Mouse (Mus musculus): ENCODE measurements around the gene Prnp.

Prnp gene

DNA sequence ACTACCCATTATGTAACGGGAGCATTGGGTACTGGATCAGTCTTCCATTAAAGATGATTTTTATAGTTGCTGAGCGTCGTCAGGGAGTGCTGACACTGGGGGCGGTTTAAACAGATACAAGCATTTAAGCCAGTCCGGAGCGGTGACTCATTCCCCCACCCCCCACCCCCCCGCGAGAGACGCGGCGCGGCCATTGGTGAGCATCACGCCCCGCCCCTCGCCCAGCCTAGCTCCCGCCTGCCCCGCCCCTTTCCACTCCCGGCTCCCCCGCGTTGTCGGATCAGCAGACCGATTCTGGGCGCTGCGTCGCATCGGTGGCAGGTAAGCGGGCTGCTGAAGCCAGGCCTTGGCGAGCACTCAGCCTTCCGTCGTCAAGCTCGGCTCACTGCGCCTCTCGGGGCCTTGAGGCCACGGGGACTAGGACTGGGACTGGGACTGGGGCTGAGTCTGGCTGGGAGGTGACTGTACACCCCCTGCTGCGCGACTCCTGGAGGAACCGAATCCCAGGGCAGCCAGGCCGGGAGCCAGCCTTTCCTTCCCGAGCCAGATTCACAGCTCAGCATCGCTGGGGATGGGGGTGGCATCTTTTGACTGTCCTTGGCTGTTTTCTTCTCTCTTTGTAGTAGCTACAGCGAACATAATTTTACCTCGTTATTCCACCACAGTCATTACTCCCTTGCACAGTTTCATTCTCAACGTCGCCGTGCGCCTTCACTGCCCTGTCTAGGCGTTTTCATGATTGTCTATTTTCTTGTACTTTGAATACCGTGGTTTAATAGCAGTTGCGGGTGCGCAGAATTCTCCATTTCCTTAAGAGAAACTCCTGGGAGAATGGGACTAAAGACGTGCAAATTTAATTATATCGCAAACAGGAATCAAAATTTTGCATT, at the start of gene Prnp, which contains the start of gene Prn:
TSS of gene Prnp (plus strand) at position 246 of the 890 bp plus-strand sequence.
TSS of gene Prn (plus strand) at position 275 of the 890 bp plus-strand sequence.
- peak; percentile 91 for DNase-seq

DNA sequence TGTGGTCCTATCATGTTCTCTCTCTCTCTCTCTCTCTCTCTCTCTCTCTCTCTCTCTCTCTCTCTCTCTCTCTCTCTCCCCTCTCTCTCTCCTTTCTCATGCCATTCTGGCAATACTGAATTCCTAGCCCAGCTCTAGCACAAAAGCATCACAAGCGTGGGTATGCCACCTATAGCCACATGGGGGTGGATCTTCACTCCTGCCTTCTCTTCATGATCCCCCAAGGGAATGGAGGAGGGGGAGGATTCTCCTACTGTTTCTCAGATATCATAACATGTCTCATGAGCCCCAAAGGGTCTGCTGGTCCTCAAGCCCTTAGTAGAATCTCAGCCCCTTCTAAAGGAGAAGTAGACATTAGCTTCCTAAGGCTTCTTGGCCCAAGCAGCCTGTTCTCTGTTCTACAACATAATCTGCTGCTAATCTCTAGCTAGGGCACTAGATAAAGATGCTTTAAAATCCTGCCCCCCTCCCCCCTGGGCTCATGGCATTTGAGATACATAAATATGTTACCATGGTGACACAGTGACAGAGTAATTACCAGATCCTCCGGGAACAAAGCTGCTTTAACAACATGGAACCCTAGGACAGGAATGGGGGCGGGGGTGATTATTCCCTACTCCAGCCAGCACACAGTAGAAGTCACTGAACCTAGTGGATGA, 47.0 kb upstream of the Prnp start:
- no peak for DNase-seq

DNA sequence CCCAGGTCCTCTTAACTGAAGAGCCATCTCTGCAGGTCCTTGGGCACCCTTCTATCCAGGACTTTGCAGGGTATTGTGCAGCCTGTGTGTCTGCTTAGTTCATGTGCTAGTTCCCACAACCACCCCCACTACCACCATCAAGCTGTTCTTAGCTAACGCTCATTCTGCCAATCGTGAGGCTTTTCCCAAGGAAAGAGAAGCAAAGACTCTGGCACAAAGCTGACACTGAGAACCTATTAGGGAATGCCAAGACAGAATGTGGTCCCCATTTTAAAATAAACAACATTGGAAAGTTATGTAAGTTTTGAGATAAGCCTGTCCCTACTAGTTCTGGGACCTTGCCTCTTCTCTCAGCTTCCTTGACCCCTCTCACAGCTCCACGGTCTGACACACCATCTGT, 46.3 kb upstream of the Prnp start:
- no peak for DNase-seq

DNA sequence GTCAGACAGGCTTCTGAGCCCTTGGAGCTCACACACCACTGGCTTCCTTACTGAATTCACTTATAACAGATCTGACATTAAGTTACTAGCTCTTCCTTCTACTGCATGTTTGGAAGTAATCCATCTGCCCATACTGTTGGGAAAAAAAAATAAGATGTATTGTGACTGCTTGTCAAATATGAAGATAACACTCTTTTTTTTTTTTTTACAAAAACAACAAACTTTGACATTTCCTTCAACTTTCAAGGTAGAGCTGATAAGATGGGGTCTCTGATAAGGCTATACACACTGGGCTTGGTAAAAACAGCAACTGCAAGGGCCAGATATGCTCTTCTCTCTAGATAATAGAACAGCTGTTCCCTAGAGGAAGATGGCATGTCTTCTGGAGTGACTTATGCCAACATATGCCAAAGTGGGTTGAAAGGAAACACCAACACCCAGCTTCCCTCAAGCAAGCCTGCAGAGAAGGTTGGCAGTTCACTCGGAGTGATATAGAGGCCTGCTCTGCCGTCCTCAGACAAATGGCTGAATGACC, 45.4 kb upstream of the Prnp start:
- no peak for DNase-seq

DNA sequence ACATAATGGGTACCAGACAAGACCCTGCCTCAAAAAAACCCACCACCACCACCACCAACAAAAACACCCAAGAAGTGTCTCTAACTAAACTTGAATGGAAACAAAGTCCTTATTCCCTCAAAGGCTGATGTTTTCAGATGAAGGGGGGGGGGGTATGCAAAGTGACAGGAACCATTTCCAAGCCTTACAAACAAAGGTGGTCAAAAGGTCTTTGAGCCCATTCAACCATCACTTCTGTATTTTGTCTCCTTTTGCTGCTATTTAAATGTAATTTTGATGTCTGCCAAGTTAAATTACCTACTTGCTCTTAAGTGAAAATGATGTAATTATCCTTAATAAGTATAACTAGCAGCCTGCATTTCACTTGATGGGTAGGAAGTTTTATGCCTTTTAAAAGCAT, 43.1 kb upstream of the Prnp start:
- no peak for DNase-seq

DNA sequence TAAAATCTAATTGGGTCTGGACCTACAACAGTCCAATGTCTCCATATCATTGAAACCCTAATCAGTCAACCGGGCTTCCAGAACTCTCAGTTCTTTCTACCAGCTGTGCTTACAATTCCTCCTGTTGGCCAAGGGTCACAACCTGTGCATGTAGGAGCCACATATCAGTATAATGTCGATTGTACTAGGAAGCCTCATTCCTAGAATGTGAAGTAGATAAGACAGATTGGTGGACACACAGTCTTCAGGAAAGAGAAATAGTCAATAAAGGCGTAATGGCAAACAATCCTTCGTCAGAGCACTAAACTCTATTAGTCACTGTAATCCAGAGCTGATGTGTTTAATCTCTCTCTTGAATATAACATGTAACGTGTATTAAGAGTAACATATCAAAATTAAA, 40.7 kb upstream of the Prnp start:
- DNase-seq, result no peak

DNA sequence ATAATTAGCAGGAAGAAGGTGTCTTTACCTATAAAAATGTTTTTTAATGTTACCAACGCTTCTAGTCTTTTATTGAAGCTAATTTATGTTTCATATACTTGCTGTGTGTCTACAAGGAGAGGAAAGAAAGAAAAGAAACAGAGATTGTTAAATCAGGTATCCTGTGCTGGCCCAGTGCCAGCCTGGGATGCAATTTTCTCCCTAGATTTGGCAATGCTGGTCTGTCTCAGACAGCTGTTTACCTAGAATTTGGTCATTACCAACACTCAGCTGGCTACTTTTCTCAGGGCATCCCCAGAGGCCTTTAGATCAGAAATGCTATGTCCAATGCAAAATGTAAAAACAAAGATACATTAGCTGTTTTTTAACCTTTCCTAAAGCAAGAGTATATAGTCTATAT, 36.4 kb upstream of the Prnp start:
- no peak for DNase-seq

DNA sequence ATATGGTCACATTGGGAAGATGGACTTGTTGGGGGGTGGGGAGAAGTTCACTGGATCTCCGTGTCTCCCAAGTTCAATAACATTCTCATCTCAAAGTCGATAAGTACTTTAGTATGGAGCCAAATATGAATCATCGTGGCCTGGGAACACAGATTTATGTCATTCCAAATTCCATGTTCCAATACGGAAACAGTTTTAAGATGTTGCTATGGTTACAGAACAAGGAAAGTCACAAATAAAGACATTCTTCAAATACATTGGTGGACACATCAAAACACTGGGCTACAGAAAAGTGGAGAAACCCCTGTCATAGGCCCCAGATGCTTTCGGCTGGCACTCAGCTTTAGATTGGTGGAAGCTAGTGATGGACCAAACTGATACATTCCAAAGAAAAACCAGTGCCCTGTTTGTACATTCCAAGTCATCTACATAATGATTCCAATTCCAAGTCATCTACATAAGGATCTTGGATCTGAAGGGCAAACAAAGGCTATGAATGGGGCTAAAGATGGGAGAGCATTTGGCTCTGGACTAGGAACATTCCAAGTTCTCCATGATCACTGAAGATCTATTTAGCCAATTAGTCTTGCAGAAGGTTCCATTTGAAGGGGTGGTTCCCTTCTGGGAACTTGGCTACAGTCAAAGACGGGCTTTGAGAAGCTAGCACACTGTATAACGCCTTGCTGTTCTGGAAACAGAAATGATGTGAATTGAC, 33.0 kb upstream of the Prnp start:
- DNase-seq, result no peak

DNA sequence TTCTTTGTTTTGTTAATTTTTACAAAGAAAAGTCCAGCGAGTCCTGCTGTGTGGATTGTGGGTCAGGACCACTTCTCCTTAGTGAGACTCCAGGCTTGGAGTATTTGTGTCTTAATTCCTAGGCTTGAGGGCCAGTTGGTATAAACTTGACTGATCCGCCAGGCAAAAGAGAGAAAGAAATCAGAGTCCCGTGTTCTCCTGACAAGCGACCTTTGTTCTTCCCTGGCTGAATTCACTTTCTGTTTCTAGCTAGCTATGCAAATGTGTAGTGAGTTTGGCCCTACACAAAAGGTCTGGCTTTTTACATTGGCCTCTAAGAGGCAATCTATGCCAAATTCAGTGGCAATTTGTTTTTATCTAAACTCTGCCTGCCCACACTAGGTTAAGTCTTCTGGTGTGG, 28.0 kb upstream of the Prnp start:
- no peak for DNase-seq

DNA sequence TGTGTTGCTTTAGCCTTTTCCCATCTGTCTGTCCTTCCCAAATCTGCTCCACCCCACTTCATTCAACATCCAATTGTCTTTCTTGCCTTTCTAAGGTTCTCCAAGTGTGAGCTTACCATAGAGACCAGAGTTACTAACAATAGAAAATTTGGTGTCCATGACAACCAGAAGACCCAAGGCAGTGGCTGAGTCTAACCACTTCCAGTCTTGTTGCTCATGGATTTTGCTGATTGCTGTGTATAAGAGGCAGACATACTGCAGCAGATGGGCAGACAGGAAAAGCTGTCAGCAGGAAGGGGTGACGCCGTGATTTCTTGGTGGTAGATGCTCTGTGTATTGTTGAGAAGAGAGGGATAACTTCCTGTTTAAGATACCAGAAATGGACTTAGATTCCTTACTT, 26.6 kb upstream of the Prnp start:
- DNase-seq, result peak; percentile 50

DNA sequence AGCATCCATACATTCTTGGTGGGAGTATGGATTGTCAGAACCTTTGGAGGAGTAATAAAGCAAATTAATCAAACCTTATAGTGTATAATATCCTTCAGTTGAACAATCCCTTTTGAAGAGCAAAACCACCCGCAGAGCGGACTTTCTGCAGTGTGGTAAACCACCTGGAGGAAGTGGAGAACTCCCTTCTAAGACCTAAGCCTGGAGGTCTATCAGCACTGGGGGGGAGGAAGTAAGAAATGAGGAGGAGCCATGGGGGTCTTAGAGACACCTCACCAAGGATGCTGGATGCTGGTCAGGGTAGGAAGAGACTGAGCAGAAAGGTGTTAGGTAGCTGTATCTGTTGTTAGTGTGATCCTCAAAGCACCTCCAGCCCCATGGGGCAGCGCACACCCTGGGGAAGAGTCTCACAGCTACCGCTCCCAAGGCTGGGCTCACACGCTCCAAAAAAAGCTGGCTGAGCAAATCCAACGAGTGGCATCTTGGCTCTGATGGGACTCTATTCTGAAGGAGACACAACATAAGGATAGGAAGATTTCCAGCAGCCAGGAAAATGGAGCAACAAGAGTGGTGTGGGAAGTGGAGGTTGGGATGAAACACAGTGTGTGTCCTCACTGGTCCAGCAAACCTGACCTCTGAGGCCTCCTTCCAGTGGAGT, 23.1 kb upstream of the Prnp start:
- no peak for DNase-seq

DNA sequence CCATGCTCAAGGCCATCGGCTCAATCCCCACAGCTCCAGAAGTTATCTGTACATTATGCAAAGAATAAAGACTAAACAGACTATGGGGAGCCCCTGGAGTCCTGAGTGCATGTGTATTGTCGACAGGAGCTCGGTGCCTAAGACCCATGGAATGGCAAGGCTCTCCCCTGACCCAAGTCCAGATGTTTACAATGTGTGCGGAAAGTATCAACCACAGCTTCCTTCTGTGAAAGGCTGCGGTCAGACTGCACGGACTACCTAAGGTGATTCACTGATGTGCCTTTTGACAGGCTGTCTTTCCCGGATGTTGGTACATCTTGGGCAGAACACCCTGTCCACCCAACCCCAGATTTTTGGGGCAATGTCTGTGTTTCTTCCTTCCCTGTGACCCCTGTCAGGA, 21.5 kb upstream of the Prnp start:
- no peak for DNase-seq

DNA sequence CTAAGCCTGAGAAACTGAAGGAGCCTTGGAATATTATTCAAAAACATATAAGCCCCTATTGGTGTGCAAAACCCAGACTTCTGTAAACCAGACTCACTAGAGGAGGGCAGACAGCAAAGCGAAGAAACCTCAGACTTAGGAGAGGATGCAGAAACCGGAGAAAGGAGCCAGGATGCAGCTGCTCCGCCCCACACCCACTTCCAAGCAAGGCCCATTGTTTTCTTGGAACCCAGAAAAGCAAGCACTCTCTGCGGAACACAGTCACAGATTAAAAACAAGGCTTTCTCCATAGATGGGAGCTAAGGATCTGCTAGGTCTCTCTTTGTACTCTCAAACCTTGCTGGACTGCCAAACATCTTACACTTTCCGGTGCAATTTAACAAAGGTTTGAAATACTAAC, 17.2 kb upstream of the Prnp start:
- DNase-seq, result no peak

DNA sequence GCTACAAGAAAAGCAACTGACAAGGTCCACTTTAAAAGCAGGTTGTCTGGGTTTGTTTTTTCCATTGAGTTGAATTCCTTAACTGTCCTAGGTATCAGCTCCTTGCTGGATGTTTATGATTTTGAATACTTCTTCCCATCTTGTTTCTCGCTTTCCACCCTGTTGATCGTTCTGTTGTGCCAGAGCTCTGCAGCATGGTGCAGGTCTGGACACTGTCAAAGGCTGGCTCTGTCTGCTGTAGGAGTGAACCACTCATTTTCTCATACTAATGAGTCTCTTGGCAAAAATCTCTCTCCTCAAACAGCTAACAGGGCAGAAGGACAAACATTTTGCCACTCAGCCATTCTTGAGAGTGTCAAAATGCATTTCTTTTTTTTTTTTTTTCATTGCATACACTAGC, 14.6 kb upstream of the Prnp start:
- DNase-seq, result no peak

DNA sequence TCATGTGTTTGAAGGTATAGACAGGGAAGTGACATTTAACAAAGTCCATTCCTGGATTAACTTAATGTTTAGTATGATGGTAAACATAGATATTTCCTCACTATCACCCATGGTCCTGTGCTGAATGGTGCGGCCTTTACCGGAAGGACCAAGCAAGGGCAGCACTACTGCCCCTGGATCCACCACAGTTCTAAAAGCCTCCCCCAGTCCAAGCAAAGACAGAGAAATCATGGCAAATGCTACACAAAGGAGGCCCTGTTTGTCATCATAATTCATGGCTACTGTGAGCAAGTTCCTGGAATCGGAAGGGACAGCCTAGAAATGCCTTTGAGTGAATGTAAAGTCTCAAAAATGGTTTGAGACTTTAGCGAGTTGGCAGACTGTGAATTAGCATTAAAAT, 13.7 kb upstream of the Prnp start:
- DNase-seq, result no peak

DNA sequence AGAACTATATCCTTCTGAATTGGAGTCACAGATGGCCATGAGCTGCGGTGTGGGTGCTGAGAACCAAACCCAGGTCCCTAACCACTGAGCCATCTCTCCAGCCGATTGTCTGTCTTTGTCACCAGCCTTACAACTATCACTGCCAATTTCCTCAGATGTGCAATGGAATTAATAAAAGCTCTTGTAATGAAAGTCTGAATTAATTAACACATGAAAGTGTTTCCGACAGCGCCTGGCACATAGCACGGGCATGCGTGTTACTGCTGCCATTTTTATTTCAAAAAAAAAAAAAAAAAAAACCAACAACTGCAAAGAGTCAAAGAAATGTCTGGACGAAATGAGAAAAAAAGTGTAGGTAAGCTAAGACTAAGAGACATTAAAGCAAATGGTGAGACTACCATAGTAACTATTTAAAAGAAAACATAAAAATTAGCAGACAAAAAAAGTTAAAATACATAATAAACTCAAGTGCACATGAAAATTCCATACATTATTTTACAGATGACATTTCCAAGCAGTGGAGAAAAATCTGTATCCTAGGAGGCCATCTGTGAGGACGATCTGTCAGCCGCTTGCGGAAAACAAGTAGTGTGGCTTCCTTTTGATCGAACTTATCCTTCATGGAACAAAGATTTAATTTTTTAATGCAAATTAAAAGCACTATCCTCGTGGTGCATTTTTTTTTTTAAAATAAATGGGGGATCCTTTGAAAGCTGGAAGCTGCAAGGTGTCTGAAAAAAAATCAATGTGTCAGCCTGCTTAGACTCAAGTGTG, 12.2 kb upstream of the Prnp start:
- DNase-seq, result no peak

DNA sequence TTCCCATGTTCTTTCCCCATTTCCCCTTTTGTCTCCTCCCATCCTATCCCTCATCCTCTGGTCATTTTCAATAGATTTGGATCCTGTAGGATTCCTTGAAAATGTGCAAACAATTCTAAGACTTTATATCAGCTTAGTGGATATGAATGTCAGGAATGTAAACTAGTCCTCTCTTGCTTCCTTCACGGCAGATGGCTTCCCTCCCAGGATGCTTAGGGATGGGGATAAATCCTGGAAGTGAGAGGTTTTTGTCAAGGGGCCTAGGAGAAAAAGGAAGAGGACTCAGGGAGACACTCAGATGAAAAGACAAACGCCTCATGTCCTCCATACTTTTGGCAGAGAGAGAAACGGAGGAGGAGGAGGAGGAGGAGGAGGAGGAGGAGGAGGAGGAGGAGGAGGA, 7.3 kb upstream of the Prnp start:
- DNase-seq, result no peak

DNA sequence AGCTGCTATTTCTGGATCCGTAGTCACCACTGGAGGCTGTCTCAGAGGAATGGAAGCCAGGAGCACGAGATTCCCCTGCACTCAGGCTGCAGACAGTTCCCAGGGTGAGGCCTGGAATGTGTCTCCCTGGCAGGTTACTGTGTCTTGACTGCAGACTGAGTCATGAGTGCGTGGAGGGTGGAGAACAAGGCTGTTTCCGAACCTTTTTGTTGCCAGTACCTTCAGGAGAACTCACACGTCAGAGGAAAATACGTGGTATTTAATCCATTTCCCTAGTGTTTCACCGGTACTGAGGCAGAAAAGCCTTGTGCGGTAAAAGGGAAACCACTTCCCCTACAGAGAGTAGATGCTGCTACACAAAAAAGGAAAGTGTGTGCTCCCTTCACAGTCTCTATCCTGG, 6.9 kb upstream of the Prnp start:
- DNase-seq, result no peak

DNA sequence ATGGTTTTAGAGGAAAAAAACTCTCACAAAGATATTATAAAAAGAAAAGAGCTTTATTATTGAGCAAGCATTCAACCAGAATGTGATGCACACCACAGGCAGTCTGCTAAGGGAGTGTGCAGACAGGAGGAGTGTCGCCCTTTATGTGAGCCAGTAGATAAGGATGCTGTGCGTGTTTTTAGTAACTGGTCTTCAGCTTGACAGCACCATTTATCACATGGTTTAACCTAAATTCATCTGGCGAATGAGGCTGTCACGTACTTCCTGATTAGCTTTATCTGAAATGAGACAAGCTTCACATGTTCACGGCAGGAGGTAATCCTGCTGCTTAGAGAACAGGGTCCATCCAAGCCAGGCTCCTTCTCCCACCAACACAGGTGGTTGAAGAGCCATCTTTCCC, 4.7 kb upstream of the Prnp start:
- DNase-seq, result no peak

DNA sequence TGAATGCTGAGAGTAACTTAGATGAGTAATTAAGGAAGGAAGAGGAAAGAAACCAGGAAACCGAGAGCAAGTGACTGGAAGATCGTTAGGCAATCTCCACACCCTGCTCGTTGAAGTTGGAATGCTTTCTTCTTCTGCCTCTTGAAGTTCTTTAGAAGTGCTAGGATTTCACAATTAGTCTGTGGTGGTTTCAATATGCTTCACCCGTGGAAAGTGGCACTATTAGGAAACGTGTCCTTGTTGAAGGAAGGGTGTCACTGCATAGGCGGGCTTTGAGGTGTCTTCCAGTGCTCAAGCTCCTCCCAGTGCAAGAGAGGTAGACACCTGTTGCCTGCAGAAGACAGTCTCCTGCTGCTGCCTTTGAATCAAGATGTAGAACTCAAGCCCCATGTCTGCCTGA, 4.0 kb upstream of the Prnp start:
- DNase-seq, result no peak

DNA sequence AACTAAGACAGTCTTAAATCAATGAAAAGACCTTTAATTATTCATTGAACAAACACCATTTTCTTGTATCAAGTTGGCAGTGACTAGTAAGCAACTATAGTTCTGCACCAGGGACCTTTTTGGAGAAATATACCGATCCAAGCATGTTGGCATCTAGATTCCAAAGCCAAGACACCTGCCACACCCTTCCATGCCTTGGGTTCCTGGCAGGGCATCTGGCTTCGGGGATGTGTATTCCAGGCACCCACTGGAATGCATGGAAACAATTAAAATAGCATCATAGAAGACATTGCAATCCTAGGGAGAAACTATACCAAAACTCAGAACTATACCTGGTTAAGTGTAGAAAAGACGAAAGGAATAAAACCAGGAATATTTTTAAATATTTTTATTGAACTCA, 3.5 kb upstream of the Prnp start:
- DNase-seq, result no peak

DNA sequence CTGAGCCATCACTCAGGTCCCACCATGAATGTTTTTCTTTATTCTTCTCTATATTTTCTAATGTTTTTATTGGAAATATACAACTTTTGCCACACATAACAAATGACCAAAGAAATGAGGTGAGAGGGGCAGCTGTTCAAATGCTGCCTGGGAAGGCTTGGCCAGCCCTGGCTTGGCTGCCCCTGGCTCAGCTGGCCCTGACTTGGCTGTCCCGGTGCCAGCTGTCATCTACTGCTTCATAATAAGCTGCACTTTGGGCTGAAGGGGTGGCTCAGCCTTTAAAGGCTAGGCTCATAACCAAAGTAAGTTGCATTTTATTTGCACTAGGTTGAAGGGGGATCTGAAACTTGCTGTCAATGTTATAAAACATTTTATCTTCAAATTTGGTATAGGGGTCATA, 2.9 kb upstream of the Prnp start:
- no peak for DNase-seq
